Mouse (Mus musculus): ENCODE measurements around the gene D630045J12Rik. TPM values are rescaled to one million over a fixed set of nuclear protein-coding genes. Genes with fewer than 3 reads are reported as not detected.
A peak's percentile ranks its signal among the peaks of the same experiment; 100 is the strongest.

The D630045J12Rik gene
- total and polyA plus RNA-seq, 3 experiments = 2.5 to 6.2 TPM; not detected in 1

GRCm38 (mm10) chr6:38242295-38242830 lies 11.4 kb downstream of the D630045J12Rik start (continued):
- TF ChIP-seq RAD21 (IDR thresholded peaks at IDR 0.05; ENCODE audit: low read depth, low read length) (no peak), HCFC1 (IDR thresholded peaks at IDR 0.05; ENCODE audit: low read depth, low read length) (no peak)

- DNase-seq (ENCODE audit: low read depth, low spot score) = peak; percentile 38
- H3K79me2 ChIP-seq (ENCODE audit: control insufficient read depth, insufficient read depth, low read length, poor library complexity) = no peaks in the 10 kb centered on the region
- H3K36me3 ChIP-seq (ENCODE audit: control insufficient read depth in 1 of 2, insufficient read depth in 2 of 2, low read length in 2 of 2) = peaks cover 0 to 29% of the 10 kb centered on the region in 2 experiments; a peak in 2 of 4 replicates
- H3K27ac ChIP-seq (ENCODE audit: control insufficient read depth, low read depth, low read length) = no peak overlapping the region
- H3K4me1 ChIP-seq (ENCODE audit: control insufficient read depth in 1 of 2, insufficient read depth in 2 of 2, low read length in 2 of 2) = peaks cover 16 to 26% of the 10 kb centered on the region in 2 experiments
- no peak overlapping the region for H3K9ac ChIP-seq (ENCODE audit: control insufficient read depth, low read depth, low read length, poor library complexity, severe bottlenecking)
- no peak for TF ChIP-seq RAD21 (IDR thresholded peaks at IDR 0.05; ENCODE audit: low read depth, low read length)
- TF ChIP-seq MXI1 (IDR thresholded peaks at IDR 0.05; ENCODE audit: low read depth, low read length) = peak; percentile 68
- TF ChIP-seq MAX (IDR thresholded peaks at IDR 0.05; ENCODE audit: low read length) = peak; percentile 70
- TF ChIP-seq NRF1 (IDR thresholded peaks at IDR 0.05; ENCODE audit: insufficient read depth, low read depth, low read length, poor library complexity, severe bottlenecking) = no peak
- no peak for TF ChIP-seq USF1 (IDR thresholded peaks at IDR 0.05; ENCODE audit: low read depth, low read length)
- TF ChIP-seq TBP (IDR thresholded peaks at IDR 0.05; ENCODE audit: low read depth, low read length) = no peak
- no peak for TF ChIP-seq UBTF (IDR thresholded peaks at IDR 0.05; ENCODE audit: borderline replicate concordance, insufficient read depth, low read depth, low read length)
- TF ChIP-seq SIN3A (IDR thresholded peaks at IDR 0.05; ENCODE audit: low read length) = peak; percentile 46; the same call in 1 of the 2 replicates
- no peak for TF ChIP-seq RCOR1 (IDR thresholded peaks at IDR 0.05; ENCODE audit: low read depth, low read length)
- TF ChIP-seq TCF12 (IDR thresholded peaks at IDR 0.05; ENCODE audit: low read depth, low read length) = peak; percentile 19; the same call in 1 of the 2 replicates
- no peak for TF ChIP-seq GATA1 (IDR thresholded peaks at IDR 0.05; ENCODE audit: low read depth, low read length)
- no peak for TF ChIP-seq ZC3H11A (IDR thresholded peaks at IDR 0.05; ENCODE audit: low read depth, low read length)
- TF ChIP-seq POLR2A (IDR thresholded peaks at IDR 0.05; ENCODE audit: control insufficient read depth in 1 of 2, insufficient read depth in 1 of 2, low read depth in 1 of 2, low read length in 2 of 2, poor library complexity in 1 of 2) = no peak
- TF ChIP-seq SMC3 (IDR thresholded peaks at IDR 0.05; ENCODE audit: low read depth, low read length) = no peak
- no peak overlapping the region for H3K4me3 ChIP-seq (ENCODE audit: control insufficient read depth in 1 of 2, insufficient read depth in 1 of 2, low read depth in 2 of 2, low read length in 2 of 2)
- no peaks in the 10 kb centered on the region for H3K27me3 ChIP-seq (ENCODE audit: control insufficient read depth in 1 of 2, insufficient read depth in 2 of 2, low read length in 2 of 2)
- no peaks in the 10 kb centered on the region for H3K9me3 ChIP-seq (replicated peaks; ENCODE audit: insufficient read depth, low read length)
These were observed 12.3 kb downstream of the D630045J12Rik start for GRCm38 (mm10) chr6:38241508-38241907.

- peaks cover 0 to 29% of the 10 kb centered on the region in 2 experiments; a peak in 2 of 4 replicates for H3K36me3 ChIP-seq (ENCODE audit: control insufficient read depth in 1 of 2, insufficient read depth in 2 of 2, low read length in 2 of 2)
- no peak for DNase-seq (ENCODE audit: low read depth, low spot score)
- no peak for TF ChIP-seq USF1 (IDR thresholded peaks at IDR 0.05; ENCODE audit: low read depth, low read length)
- no peak for TF ChIP-seq TAL1 (IDR thresholded peaks at IDR 0.05; ENCODE audit: low read length)
- no peak for TF ChIP-seq MAZ (IDR thresholded peaks at IDR 0.05; ENCODE audit: low read depth, low read length)
- TF ChIP-seq CHD2 (IDR thresholded peaks at IDR 0.05; ENCODE audit: low read length) = no peak
- TF ChIP-seq GATA1 (IDR thresholded peaks at IDR 0.05; ENCODE audit: low read depth, low read length) = no peak
- no peak for TF ChIP-seq MXI1 (IDR thresholded peaks at IDR 0.05; ENCODE audit: low read depth, low read length)
- TF ChIP-seq RAD21 (IDR thresholded peaks at IDR 0.05; ENCODE audit: low read depth, low read length) = no peak
- TF ChIP-seq ELF1 (IDR thresholded peaks at IDR 0.05; ENCODE audit: low read depth, low read length) = no peak
- TF ChIP-seq UBTF (IDR thresholded peaks at IDR 0.05; ENCODE audit: borderline replicate concordance, insufficient read depth, low read depth, low read length) = no peak
- no peak for TF ChIP-seq POLR2A (IDR thresholded peaks at IDR 0.05; ENCODE audit: control insufficient read depth in 1 of 2, insufficient read depth in 1 of 2, low read depth in 1 of 2, low read length in 2 of 2, poor library complexity in 1 of 2)
- no peak for TF ChIP-seq EP300 (IDR thresholded peaks at IDR 0.05; ENCODE audit: low read depth in 1 of 2, low read length in 2 of 2)
- TF ChIP-seq NRF1 (IDR thresholded peaks at IDR 0.05; ENCODE audit: insufficient read depth, low read depth, low read length, poor library complexity, severe bottlenecking) = no peak
- TF ChIP-seq ZC3H11A (IDR thresholded peaks at IDR 0.05; ENCODE audit: low read depth, low read length) = no peak
- no peak for TF ChIP-seq POLR2AphosphoS2 (IDR thresholded peaks at IDR 0.05; ENCODE audit: low read length)
- no peaks in the 10 kb centered on the region for H3K27me3 ChIP-seq (ENCODE audit: control insufficient read depth in 1 of 2, insufficient read depth in 2 of 2, low read length in 2 of 2)
- no peak overlapping the region for H3K4me3 ChIP-seq (ENCODE audit: control insufficient read depth in 1 of 2, insufficient read depth in 1 of 2, low read depth in 2 of 2, low read length in 2 of 2)
- H3K27ac ChIP-seq (ENCODE audit: control insufficient read depth, low read depth, low read length) = no peak overlapping the region
- H3K9me3 ChIP-seq (replicated peaks; ENCODE audit: insufficient read depth, low read length) = no peaks in the 10 kb centered on the region
- H3K9ac ChIP-seq (ENCODE audit: control insufficient read depth, low read depth, low read length, poor library complexity, severe bottlenecking) = no peak overlapping the region
- no peaks in the 10 kb centered on the region for H3K79me2 ChIP-seq (ENCODE audit: control insufficient read depth, insufficient read depth, low read length, poor library complexity)
- peaks cover 16 to 26% of the 10 kb centered on the region in 2 experiments for H3K4me1 ChIP-seq (ENCODE audit: control insufficient read depth in 1 of 2, insufficient read depth in 2 of 2, low read length in 2 of 2)
These were observed 13.2 kb downstream of the D630045J12Rik start for GRCm38 (mm10) chr6:38240618-38241017.
